Mouse (Mus musculus) liver, postnatal 0 days (tissue): ENCODE data around the gene Map1b.

Experiments
- CTCF ChIP-seq: sonication (generic); IDR thresholded peaks from 2 replicates; pipeline ENCODE4 v1.5.1; 2016; ENCODE audit warnings: antibody characterized with exemption, low read depth
- EP300 ChIP-seq: IDR thresholded peaks from 2 replicates; pipeline ENCODE4 v1.6.1; 2016; ENCODE audit warnings: antibody characterized with exemption, low read depth, mild to moderate bottlenecking

DNA sequence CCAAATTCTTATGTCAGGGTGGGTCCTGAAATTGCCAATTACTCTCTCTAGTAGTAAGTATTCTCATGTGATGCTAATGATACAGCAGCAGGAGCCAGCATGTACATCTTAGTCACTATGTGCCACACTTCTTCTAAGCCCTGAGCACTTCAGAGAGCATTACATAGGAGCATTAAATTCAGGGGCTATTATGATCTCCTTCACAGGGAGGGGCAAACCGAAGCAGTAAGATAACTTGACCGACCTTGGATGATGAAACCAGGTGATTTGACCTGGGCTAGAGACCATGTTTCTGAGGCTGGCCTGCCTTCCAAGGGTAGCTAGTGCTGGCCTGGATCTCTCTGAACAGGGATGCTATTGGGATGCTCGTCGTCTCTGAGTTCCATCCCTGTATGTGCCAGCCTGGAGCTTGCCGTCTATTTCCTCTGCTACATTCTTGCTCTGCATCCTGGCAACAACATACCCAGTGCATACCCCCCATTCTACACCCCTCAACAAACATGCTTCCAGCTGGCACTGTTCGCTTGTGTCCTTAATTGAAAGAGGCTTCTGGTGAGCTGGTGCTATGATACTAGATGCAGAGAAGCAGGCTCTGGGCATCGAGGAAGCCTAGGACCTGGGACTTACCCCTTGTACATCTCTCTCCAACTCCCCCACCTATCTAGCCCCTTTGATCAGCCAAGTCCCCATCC, 72.7 kb downstream of the Map1b start:
- TF ChIP-seq CTCF: no peak
- no peak for TF ChIP-seq EP300
